Comparison of ENCODE assay signal across 23 mouse cellular contexts in genomic region chr4:147977726-147978125, GRCm38 (mm10). TPM values are rescaled to one million over a fixed set of nuclear protein-coding genes. Genes with fewer than 3 reads are reported as not detected.
"Had no signal": no experiment of that assay in that cellular context is flagged by ENCODE, and none has a peak within 500 bp of the region (broad histone marks: within the 10 kb centered on the region; RNA-seq: fewer than 3 reads in every experiment).

No protein-coding gene starts in this region.

- DNase-seq: lung, embryonic 14.5 days; lung, postnatal 10 days; lung, postnatal 4 days; midbrain, embryonic 14.5 days; retina, postnatal 1 day; right cerebral cortex, adult 18-20 months; right cerebral cortex, postnatal 25 days; right cerebral cortex, postnatal 4 days; spleen, adult 18-20 months; thymus, adult 18-20 months; thymus, postnatal 14 days; thymus, postnatal 36 days had no signal

- H3K36me3 ChIP-seq: midbrain, embryonic 10.5 days; midbrain, embryonic 12.5 days; neural tube, embryonic 13.5 days; neural tube, embryonic 15.5 days had no signal

- H3K27me3 ChIP-seq: midbrain, embryonic 12.5 days; neural tube, embryonic 13.5 days; neural tube, embryonic 15.5 days had no signal

- H3K4me3 ChIP-seq: midbrain, embryonic 10.5 days; midbrain, embryonic 12.5 days; myocyte; neural tube, embryonic 13.5 days; neural tube, embryonic 15.5 days had no signal

- ATAC-seq: midbrain, embryonic 16.5 days had no signal

- H3K9me3 ChIP-seq: midbrain, embryonic 12.5 days; neural tube, embryonic 15.5 days had no signal

- H3K27ac ChIP-seq: midbrain, embryonic 10.5 days; midbrain, embryonic 12.5 days; neural tube, embryonic 13.5 days; neural tube, embryonic 15.5 days had no signal

- H3K4me1 ChIP-seq: midbrain, embryonic 10.5 days; midbrain, embryonic 12.5 days; neural tube, embryonic 13.5 days; neural tube, embryonic 15.5 days had no signal

- H3K9ac ChIP-seq: lung, embryonic 14.5 days; midbrain, embryonic 12.5 days; neural tube, embryonic 13.5 days; neural tube, embryonic 15.5 days had no signal

- H3K4me2 ChIP-seq: lung, embryonic 14.5 days; midbrain, embryonic 12.5 days; neural tube, embryonic 13.5 days; neural tube, embryonic 15.5 days had no signal

RNA-seq across cellular contexts. Expression of gene Nppb, which starts 7.9 kb away (rescaled TPM):
- total RNA-seq: megakaryocyte, adult 5-6 weeks; megakaryocyte-erythroid progenitor cell, adult 5-6 weeks had no signal
- polyA plus RNA-seq: lung, embryonic 14.5 days; midbrain, embryonic 10.5 days; midbrain, embryonic 12.5 days; midbrain, embryonic 14.5 days; midbrain, embryonic 16.5 days; small intestine, adult 2 months; stomach, embryonic 14.5 days; stomach, embryonic 16.5 days had no signal

RNA-seq across cellular contexts. Expression of gene Nppa, which starts 22.8 kb away (rescaled TPM):
- total RNA-seq: megakaryocyte, adult 5-6 weeks; megakaryocyte-erythroid progenitor cell, adult 5-6 weeks had no signal
- polyA plus RNA-seq: lung, embryonic 14.5 days; myocyte; small intestine, adult 2 months had no signal
